Mouse (Mus musculus): ENCODE data around the gene Pgk2. TPM values are rescaled to one million over a fixed set of nuclear protein-coding genes. Genes with fewer than 3 reads are reported as not detected.

Pgk2 gene
- total RNA-seq (2012; rRNA removed) (not detected in 2 replicates), total RNA-seq (2014; rRNA removed) (not detected in 2 replicates), polyA plus RNA-seq (2012; ENCODE audit: insufficient read length, low read depth) (not detected in 2 replicates)

DNA sequence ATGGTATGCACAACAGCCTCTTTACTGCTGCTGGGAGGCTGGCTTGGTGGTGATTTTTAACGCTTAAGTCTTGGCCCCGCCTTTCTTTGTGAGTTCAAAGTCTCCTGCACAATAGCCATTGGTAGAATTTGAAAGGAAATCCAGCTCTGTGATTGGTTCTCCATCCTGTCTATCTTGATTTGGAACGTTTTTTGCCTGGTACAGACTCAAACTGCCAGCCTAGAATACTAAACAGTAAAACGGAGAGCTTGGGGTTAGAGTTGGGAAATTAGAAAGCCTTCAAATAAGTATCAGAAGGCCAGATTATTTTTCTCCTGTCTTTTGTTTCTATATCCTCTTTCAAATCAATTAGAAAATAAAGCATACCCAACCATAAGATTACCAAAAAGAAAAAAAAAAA, at the start of gene Pgk2:
Gene Pgk2, minus strand, starts transcription at position 101 of the 400 bp plus-strand sequence.
- H3K9me3 ChIP-seq (replicated peaks; ENCODE audit: low read length) = peaks cover 25% of the 10 kb centered on the region
- no peak for DNase-seq (ENCODE audit: extremely low read depth)
- dilution Hi-C loops (cut with MboI; ENCODE audit: extremely low pct_ligation_motif_present, extremely low pct_unique_long_range_greater_than_20kb, low sequenced_read_pairs) (no loop called here), in situ Hi-C loops (cut with MboI; ENCODE audit: low pct_ligation_motif_present, low pct_unique_long_range_greater_than_20kb, low sequenced_read_pairs) (no loop called here)
- no peak within 1 kb of the TSS for H3K9ac ChIP-seq (ENCODE audit: insufficient read depth, low read depth)
- H3K79me2 ChIP-seq (replicated peaks; ENCODE audit: control insufficient read depth, extremely low read depth, insufficient read depth, poor library complexity, severe bottlenecking) = no peaks in the 10 kb centered on the region
- no peaks in the 10 kb centered on the region for H3K36me3 ChIP-seq (replicated peaks in 1 of 2; ENCODE audit: control insufficient read depth in 1 of 2, insufficient read depth in 1 of 2, low read length in 1 of 2)
- no peak within 1 kb of the TSS for H3K4me3 ChIP-seq (replicated peaks in 1 of 3; ENCODE audit: low read depth in 2 of 3, low read length in 2 of 3, poor library complexity in 1 of 3)
- TF ChIP-seq MXI1 (IDR thresholded peaks at IDR 0.05; ENCODE audit: low read depth, low read length) (no peak), MAFK (IDR thresholded peaks at IDR 0.05; ENCODE audit: insufficient replicate concordance, low read length) (no peak), ZMIZ1 (IDR thresholded peaks at IDR 0.05; ENCODE audit: low read depth, low read length) (no peak), ETS1 (conservative IDR thresholded peaks at IDR 0.05; ENCODE audit: low read depth, low read length) (no peak), RAD21 (IDR thresholded peaks at IDR 0.05; ENCODE audit: low read depth, low read length) (no peak), TCF12 (IDR thresholded peaks at IDR 0.05; ENCODE audit: low read depth, low read length) (no peak), JUND (conservative IDR thresholded peaks at IDR 0.05; ENCODE audit: low read depth, low read length) (no peak)
- no peaks in the 10 kb centered on the region for H3K4me1 ChIP-seq (ENCODE audit: control insufficient read depth in 1 of 2, insufficient read depth in 2 of 2)
- H3K27ac ChIP-seq (ENCODE audit: insufficient read depth, low read depth) = no peak within 1 kb of the TSS
- no peak within 1 kb of the TSS for H3K4me2 ChIP-seq (ENCODE audit: insufficient read depth, low read depth, poor library complexity, severe bottlenecking)
- H3K27me3 ChIP-seq (replicated peaks) = no peaks in the 10 kb centered on the region

DNA sequence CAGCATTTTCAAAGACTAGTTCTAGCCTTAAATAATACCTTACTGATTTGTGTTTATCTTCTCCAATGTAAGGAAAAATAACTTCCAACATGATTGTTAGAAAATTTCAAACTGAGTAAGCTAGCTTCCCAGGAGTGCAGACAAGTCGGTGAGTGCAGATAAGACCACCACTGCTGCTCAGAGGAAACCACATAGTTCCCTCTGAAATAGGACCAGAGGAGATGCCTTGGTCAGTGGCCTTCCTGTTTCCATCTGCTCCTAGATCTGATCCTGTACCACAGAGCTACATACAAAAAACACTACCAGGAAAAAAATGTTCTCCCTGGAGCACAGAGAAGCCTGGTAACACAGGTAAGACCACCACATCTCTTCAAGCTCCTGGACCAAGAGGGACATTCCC, 44.0 kb upstream of the Pgk2 start:
- Histone ChIP-seq H3K9ac (ENCODE audit: insufficient read depth, low read depth) (no peak overlapping the region), H3K27ac (ENCODE audit: insufficient read depth, low read depth) (no peak overlapping the region), H3K4me1 (ENCODE audit: control insufficient read depth in 1 of 2, insufficient read depth in 2 of 2) (no peaks in the 10 kb centered on the region), H3K79me2 (replicated peaks; ENCODE audit: control insufficient read depth, extremely low read depth, insufficient read depth, poor library complexity, severe bottlenecking) (no peaks in the 10 kb centered on the region), H3K4me2 (ENCODE audit: insufficient read depth, low read depth, poor library complexity, severe bottlenecking) (no peak overlapping the region), H3K36me3 (replicated peaks in 1 of 2; ENCODE audit: control insufficient read depth in 1 of 2, insufficient read depth in 1 of 2, low read length in 1 of 2) (no peaks in the 10 kb centered on the region), H3K9me3 (replicated peaks; ENCODE audit: low read length) (peaks cover 8% of the 10 kb centered on the region), H3K27me3 (replicated peaks) (no peaks in the 10 kb centered on the region), H3K4me3 (replicated peaks in 1 of 3; ENCODE audit: low read depth in 2 of 3, low read length in 2 of 3, poor library complexity in 1 of 3) (no peak overlapping the region)
- no peak for DNase-seq (ENCODE audit: extremely low read depth)
- TF ChIP-seq MXI1 (IDR thresholded peaks at IDR 0.05; ENCODE audit: low read depth, low read length) (no peak), JUND (conservative IDR thresholded peaks at IDR 0.05; ENCODE audit: low read depth, low read length) (no peak), UBTF (IDR thresholded peaks at IDR 0.05; ENCODE audit: low read depth, low read length) (no peak), ZKSCAN1 (IDR thresholded peaks at IDR 0.05; ENCODE audit: borderline replicate concordance, low read depth, low read length) (no peak), MAZ (IDR thresholded peaks at IDR 0.05; ENCODE audit: low read depth, low read length) (no peak), E2F4 (IDR thresholded peaks at IDR 0.05; ENCODE audit: insufficient replicate concordance, low read depth, low read length) (no peak), IRF4 (IDR thresholded peaks at IDR 0.05; ENCODE audit: low read depth, low read length) (no peak), NRF1 (IDR thresholded peaks at IDR 0.05; ENCODE audit: low read depth, low read length) (no peak), MYC (IDR thresholded peaks at IDR 0.05; ENCODE audit: low read depth, low read length) (no peak)
- dilution Hi-C loops (cut with MboI; ENCODE audit: extremely low pct_ligation_motif_present, extremely low pct_unique_long_range_greater_than_20kb, low sequenced_read_pairs) = no loop called here
- in situ Hi-C loops (cut with MboI; ENCODE audit: low pct_ligation_motif_present, low pct_unique_long_range_greater_than_20kb, low sequenced_read_pairs) = no loop called here
